18 mouse cellular contexts compared by ENCODE assay signal in the genomic region with DNA sequence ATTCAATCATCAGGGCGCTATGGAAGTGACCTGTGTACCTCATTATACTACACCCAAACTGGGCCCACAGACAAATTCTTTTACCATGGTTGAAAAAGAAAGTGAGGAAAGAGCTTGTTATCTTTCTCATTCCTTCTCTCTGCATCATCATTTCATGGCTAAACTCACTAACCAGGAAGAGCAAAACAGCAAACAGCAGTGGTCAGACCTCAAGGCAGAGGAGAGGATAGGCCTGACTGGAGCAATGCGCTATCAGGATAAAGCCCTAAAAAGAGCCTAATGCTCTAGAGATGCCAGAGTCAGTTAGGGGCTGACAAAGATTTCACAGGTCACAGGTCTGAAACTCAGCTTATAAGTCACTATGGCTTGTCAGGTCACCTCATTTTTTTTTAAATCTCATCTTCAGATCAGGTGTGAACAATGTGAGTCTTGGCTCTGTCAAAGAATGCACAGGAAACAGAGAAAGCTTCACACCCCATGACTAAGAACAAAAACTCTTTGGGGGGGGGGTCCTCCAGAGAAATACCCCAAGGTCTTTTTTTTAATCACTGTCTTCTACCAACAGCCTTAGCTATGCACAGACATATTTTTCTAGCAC.
"Had no signal": no experiment of that assay in that cellular context is flagged by ENCODE, and none has a peak within 500 bp of the region (broad histone marks: within the 10 kb centered on the region; RNA-seq: fewer than 3 reads in every experiment).

No protein-coding gene starts in this region.

- H3K9ac ChIP-seq: limb, embryonic 13.5 days; liver, embryonic 14.5 days; neural tube, embryonic 13.5 days; stomach, embryonic 15.5 days had no signal

- H3K27me3 ChIP-seq: neural tube, embryonic 13.5 days; stomach, embryonic 15.5 days had no signal

- H3K4me1 ChIP-seq: stomach, embryonic 15.5 days had no signal

- H3K9me3 ChIP-seq: limb, embryonic 13.5 days; midbrain, embryonic 10.5 days; neural tube, embryonic 13.5 days; stomach, embryonic 15.5 days had no signal

- H3K27ac ChIP-seq: layer of hippocampus, adult 2 months; limb, embryonic 13.5 days; liver, embryonic 14.5 days; midbrain, embryonic 10.5 days; neural tube, embryonic 13.5 days; stomach, embryonic 15.5 days had no signal

- ATAC-seq: lung, postnatal 0 days had no signal

- H3K36me3 ChIP-seq: limb, embryonic 13.5 days; midbrain, embryonic 10.5 days; neural tube, embryonic 13.5 days; stomach, embryonic 15.5 days had no signal

- H3K4me3 ChIP-seq: layer of hippocampus, adult 2 months; limb, embryonic 13.5 days; midbrain, embryonic 10.5 days; neural tube, embryonic 13.5 days; stomach, embryonic 15.5 days had no signal

- H3K4me2 ChIP-seq: limb, embryonic 13.5 days; neural tube, embryonic 13.5 days; stomach, embryonic 15.5 days had no signal

- DNase-seq: kidney, adult 9 months; kidney, postnatal 10 days; kidney, postnatal 4 days; left cerebral cortex, postnatal 4 days; lung, adult 18-20 months; lung, postnatal 36 days; midbrain, embryonic 14.5 days; retina, postnatal 1 day; right cerebral cortex, postnatal 25 days; thymus, adult 2 months; thymus, postnatal 36 days had no signal
